In the genomic region with DNA sequence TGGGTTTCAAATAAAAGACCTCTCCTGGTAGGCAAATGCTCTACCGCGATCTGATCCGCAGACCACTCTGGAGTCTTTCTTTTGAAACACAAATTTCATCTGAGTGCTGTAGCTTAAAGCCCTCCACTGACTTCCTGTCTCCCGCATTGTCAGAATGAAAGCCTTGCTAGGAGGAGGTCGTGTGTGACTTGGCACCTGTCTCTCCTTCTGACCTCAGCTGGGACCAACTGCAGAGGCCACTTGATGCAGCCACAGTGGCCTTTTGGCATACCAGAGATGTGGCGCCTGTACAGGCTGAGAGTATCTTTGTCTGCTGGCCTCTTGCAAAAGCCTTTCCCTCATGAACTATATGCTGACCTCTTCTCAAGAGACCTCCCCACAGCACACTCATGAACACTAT, we compare ENCODE assay signal across 13 mouse cellular contexts. TPM values are rescaled to one million over a fixed set of nuclear protein-coding genes. Genes with fewer than 3 reads are reported as not detected.
DNase-seq lines count a peak whose midpoint lies in the region; ATAC-seq lines count a peak whose summit lies in the region.
"Had no signal": no experiment of that assay in that cellular context is flagged by ENCODE, and none has a peak within 500 bp of the region (broad histone marks: within the 10 kb centered on the region; RNA-seq: fewer than 3 reads in every experiment).

No protein-coding gene starts in this region.

- no peaks in the 10 kb centered on the region for H3K27me3 ChIP-seq in lung, embryonic 16.5 days (ENCODE audit: control insufficient read depth, insufficient read depth, low read depth, low read length)

- H3K27ac ChIP-seq in lung, embryonic 16.5 days (ENCODE audit: low read length): no peak overlapping the region
- H3K27ac ChIP-seq: left cerebral cortex, adult 2 months had no signal

- peak; percentile 55 for DNase-seq in gastrocnemius, adult 18-20 months (ENCODE audit: low spot score)
- DNase-seq in gastrocnemius, postnatal 14 days: no peak
- no peak for DNase-seq in lung, postnatal 25 days (ENCODE audit: low spot score)
- peak; percentile 92 for DNase-seq in ES-CJ7 (ENCODE audit: low read depth, low spot score)
- peak; percentile 39 to 42 for DNase-seq in cerebellum, postnatal 10 days
- DNase-seq in ovary, postnatal 14 days (ENCODE audit: low spot score): no peak
- DNase-seq in kidney, adult 18-20 months: no peak
- DNase-seq: forebrain, postnatal 0 days; kidney, postnatal 14 days; liver, postnatal 0 days; right cerebral cortex, adult 18-20 months had no signal

- intact Hi-C loops in gastrocnemius, postnatal 14 days (cut with DNase I; ENCODE audit: low total_unique reads): no loop called here

- H3K36me3 ChIP-seq in lung, embryonic 16.5 days (ENCODE audit: control insufficient read depth, insufficient read depth, low read length): no peaks in the 10 kb centered on the region

- WGBS in lung, embryonic 16.5 days: 33% methylated on average over 6 of the region's 6 CpGs

- no peak overlapping the region for H3K4me3 ChIP-seq in lung, embryonic 16.5 days (ENCODE audit: low read length)
- H3K4me3 ChIP-seq: left cerebral cortex, adult 2 months had no signal

- no peak overlapping the region for H3K4me2 ChIP-seq in lung, embryonic 16.5 days (ENCODE audit: low read depth, low read length)

- no peak overlapping the region for H3K9ac ChIP-seq in lung, embryonic 16.5 days (ENCODE audit: low read length)
- H3K9ac ChIP-seq: forebrain, postnatal 0 days; liver, postnatal 0 days had no signal

- no peaks in the 10 kb centered on the region for H3K9me3 ChIP-seq in lung, embryonic 16.5 days (ENCODE audit: control insufficient read depth, low read length)

- H3K4me1 ChIP-seq in lung, embryonic 16.5 days (replicated peaks; ENCODE audit: control insufficient read depth, insufficient read depth, low read length): peaks cover 9% of the 10 kb centered on the region; the same call in 1 of the 2 replicates

- ATAC-seq in lung, embryonic 16.5 days (ENCODE audit: low read depth): peak; percentile 54
- ATAC-seq: forebrain, postnatal 0 days; liver, postnatal 0 days had no signal

RNA-seq across cellular contexts. Expression of gene Gpd2, which starts 19.0 kb away (rescaled TPM):
- total RNA-seq in gastrocnemius, adult 18-20 months (2021): 100 to 1,000 TPM; 151 to 203 TPM
- total RNA-seq in gastrocnemius, postnatal 14 days (2021): 100 to 1,000 TPM; 158 to 167 TPM
- 16.6 and 16.9 TPM in 2 replicates for polyA plus RNA-seq in lung, embryonic 16.5 days (2015; fragmentation: Nextera tagmentation; extraction: Ambion mirVana)

Comparison
In these comparisons a context has a peak if more than half of its experiments do, and no peak if none do; other contexts are left out.
1. DNase-seq: peak in gastrocnemius, adult 18-20 months (single experiment), ES-CJ7 (single experiment) and cerebellum, postnatal 10 days (2 of 2); none in gastrocnemius, postnatal 14 days (single experiment), lung, postnatal 25 days (single experiment), ovary, postnatal 14 days (single experiment) and kidney, adult 18-20 months (single experiment).